Mouse (Mus musculus): ENCODE data around the gene Mrpl52.

DNA sequence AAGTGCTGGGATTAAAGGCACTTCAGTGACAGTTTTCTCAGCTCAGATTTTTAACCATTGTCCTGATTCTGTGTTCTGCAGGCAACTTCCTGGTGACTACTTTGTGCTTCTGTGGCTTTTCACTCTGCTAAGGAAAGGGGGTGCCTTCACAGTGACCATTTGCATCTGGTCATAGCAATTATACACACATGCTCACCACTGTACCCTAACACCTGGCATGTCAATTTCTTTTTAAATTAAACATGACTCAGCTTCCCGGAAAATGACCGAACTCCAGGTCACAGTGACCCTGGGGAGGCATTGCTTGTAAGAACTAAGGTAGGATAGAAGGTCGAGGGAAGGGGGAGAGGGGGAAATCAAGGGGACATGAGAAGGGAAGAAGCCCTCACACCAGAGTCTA, 32.9 kb upstream of the Mrpl52 start:
- TF ChIP-seq CTCF (IDR thresholded peaks at IDR 0.05; ENCODE audit: control insufficient read depth, insufficient read depth, insufficient read length) = no peak
- TF ChIP-seq MAX (IDR thresholded peaks at IDR 0.05) = no peak
- no peak for TF ChIP-seq MYOG (IDR thresholded peaks at IDR 0.05; ENCODE audit: control insufficient read depth, extremely low read depth, insufficient read length)
- peak; percentile 53 for TF ChIP-seq MYOD1 (IDR thresholded peaks at IDR 0.05; ENCODE audit: control insufficient read depth, insufficient read length, low read depth)
- TF ChIP-seq USF1 (IDR thresholded peaks at IDR 0.05; ENCODE audit: low read depth) = no peak
